Mouse (Mus musculus) myocyte (in vitro differentiated cells): Measurements from ENCODE around the gene Sp9.

Experiments
- E2F4 ChIP-seq: IDR thresholded peaks from one replicate; pipeline ENCODE4 v1.6.1; 2011; ENCODE audit warnings: mild to moderate bottlenecking, control low read depth, moderate library complexity; ENCODE audit not compliant: insufficient read depth
- MYOD1 ChIP-seq, 3 experiments: IDR thresholded peaks; one replicate each; pipeline ENCODE4 v1.6.1; 2011; ENCODE audit warnings: control low read depth in 2 of 3, low read depth in 2 of 3, mild to moderate bottlenecking in 2 of 3, moderate library complexity in 1 of 3; ENCODE audit not compliant: insufficient read length in 2 of 3, control insufficient read depth in 1 of 3
- POLR2A ChIP-seq: IDR thresholded peaks from one replicate; pipeline ENCODE4 v1.6.1; 2011; ENCODE audit warnings: low read depth, mild to moderate bottlenecking, control low read depth, moderate library complexity; ENCODE audit not compliant: insufficient read length
- TCF12 ChIP-seq: IDR thresholded peaks from one replicate; pipeline ENCODE4 v1.6.1; 2011; ENCODE audit warnings: mild to moderate bottlenecking, control low read depth; ENCODE audit not compliant: poor library complexity, insufficient read depth, severe bottlenecking

DNA sequence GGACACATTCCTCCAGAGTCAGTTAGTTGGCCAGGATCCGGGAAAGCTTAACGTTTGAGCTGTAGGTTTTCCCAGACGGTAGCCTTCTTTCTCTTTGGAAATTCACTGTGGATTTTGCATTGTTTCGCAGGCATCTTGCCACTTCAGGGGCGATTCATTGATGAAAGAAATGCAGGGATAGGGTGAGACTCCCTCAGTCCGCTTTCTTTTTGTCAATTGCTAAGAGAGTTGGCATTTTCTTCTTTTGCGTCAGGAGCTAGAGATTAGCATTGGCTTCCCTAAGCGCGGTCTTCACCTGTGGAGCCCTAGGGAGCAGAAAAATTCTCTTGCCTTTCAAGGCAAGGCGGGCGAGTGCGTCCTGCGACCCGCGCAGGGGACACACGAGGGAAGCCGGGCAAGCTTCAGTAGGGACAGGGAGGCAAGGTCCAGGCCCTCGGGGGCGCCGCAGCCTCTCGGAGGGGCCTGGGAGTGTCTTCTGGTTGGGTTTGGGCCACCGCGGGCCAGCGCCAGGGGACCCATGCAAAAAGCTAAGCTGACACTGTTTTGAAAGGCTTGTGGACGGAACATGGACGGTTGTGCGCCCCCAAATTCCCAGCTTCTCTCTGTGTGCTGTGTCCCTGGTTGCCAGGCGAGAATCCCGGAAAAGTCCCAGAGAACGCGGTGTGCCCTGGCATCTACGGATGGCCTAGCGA lies 8.8 kb downstream of the Sp9 start:
- no peak for TF ChIP-seq E2F4
- TF ChIP-seq TCF12: no peak
- TF ChIP-seq MYOD1 (IDR thresholded peaks at IDR 0.05; ENCODE audit: control insufficient read depth in 1 of 3, insufficient read length in 2 of 3, low read depth in 2 of 3): no peak
- TF ChIP-seq POLR2A: no peak
